Mouse (Mus musculus): ENCODE results near the gene Cyp24a1. TPM values are rescaled to one million over a fixed set of nuclear protein-coding genes. Genes with fewer than 3 reads are reported as not detected.

The Cyp24a1 gene
- polyA plus RNA-seq, 1 experiment from 2014 or later = not detected

GRCm38 (mm10) chr2:170520321-170520971, 23.5 kb upstream of the Cyp24a1 start:
- no peak for TF ChIP-seq EP300 (IDR thresholded peaks at IDR 0.05)
- peak; percentile 72 for TF ChIP-seq CTCF (IDR thresholded peaks at IDR 0.05)
- Histone ChIP-seq H3K4me3 (ENCODE audit: low read depth, low read length) (no peak overlapping the region), H3K27me3 (replicated peaks; ENCODE audit: insufficient read depth, low read length) (no peaks in the 10 kb centered on the region), H3K27ac (ENCODE audit: low read length) (no peak overlapping the region), H3K9me3 (ENCODE audit: low read length) (no peaks in the 10 kb centered on the region), H3K36me3 (ENCODE audit: insufficient read depth, low read length) (0 out of 2 replicates have a peak, but pooled peaks cover 5% of the 10 kb centered on the region), H3K4me2 (replicated peaks; ENCODE audit: low read depth, low read length) (no peak overlapping the region), H3K4me1 (ENCODE audit: insufficient read depth, low read depth, low read length) (no peaks in the 10 kb centered on the region), H3K9ac (replicated peaks; ENCODE audit: low read depth) (no peak overlapping the region)
- DNase-seq (ENCODE audit: low spot score) = peak; percentile 81
- 7% methylated on average over 7 of the region's 7 CpGs for WGBS
- ATAC-seq = peak; percentile 63

- ATAC-seq (no peak), DNase-seq (ENCODE audit: low spot score) (no peak)
- H3K27me3 ChIP-seq (replicated peaks; ENCODE audit: insufficient read depth, low read length) = no peaks in the 10 kb centered on the region
- no peaks in the 10 kb centered on the region for H3K9me3 ChIP-seq (ENCODE audit: low read length)
- H3K4me1 ChIP-seq (ENCODE audit: insufficient read depth, low read depth, low read length) = peaks cover 3% of the 10 kb centered on the region; the same call in 1 of the 2 replicates
- no peak overlapping the region for H3K9ac ChIP-seq (replicated peaks; ENCODE audit: low read depth)
- H3K4me3 ChIP-seq (ENCODE audit: low read depth, low read length) = no peak overlapping the region
- H3K36me3 ChIP-seq (ENCODE audit: insufficient read depth, low read length) = no peaks in the 10 kb centered on the region
- TF ChIP-seq CTCF (IDR thresholded peaks at IDR 0.05) (no peak), EP300 (IDR thresholded peaks at IDR 0.05) (no peak)
- no peak overlapping the region for H3K4me2 ChIP-seq (replicated peaks; ENCODE audit: low read depth, low read length)
- 90% methylated on average over 12 of the region's 12 CpGs for WGBS
- no peak overlapping the region for H3K27ac ChIP-seq (ENCODE audit: low read length)
Observed at GRCm38 (mm10) chr2:170513756-170514155, 16.8 kb upstream of the Cyp24a1 start.

GRCm38 (mm10) chr2:170511073-170511891, 14.3 kb upstream of the Cyp24a1 start:
- peak overlapping the region; percentile 98 for H3K4me3 ChIP-seq (ENCODE audit: low read depth, low read length)
- peak; percentile 91 for DNase-seq (ENCODE audit: low spot score)
- under 1% methylated on average over 45 of the region's 69 CpGs for WGBS

GRCm38 (mm10) chr2:170508821-170509220, 11.9 kb upstream of the Cyp24a1 start:
- TF ChIP-seq EP300 (IDR thresholded peaks at IDR 0.05) = no peak
- TF ChIP-seq CTCF (IDR thresholded peaks at IDR 0.05) = peak; percentile 88
- no peaks in the 10 kb centered on the region for H3K36me3 ChIP-seq (ENCODE audit: insufficient read depth, low read length)
- ATAC-seq = peak; percentile 20; the same call in 1 of the 2 replicates
- H3K27me3 ChIP-seq (replicated peaks; ENCODE audit: insufficient read depth, low read length) = peaks cover 3% of the 10 kb centered on the region; the same call in 1 of the 2 replicates
- peaks cover 3% of the 10 kb centered on the region; the same call in 1 of the 2 replicates for H3K4me1 ChIP-seq (ENCODE audit: insufficient read depth, low read depth, low read length)
- H3K9me3 ChIP-seq (ENCODE audit: low read length) = no peaks in the 10 kb centered on the region
- 1% methylated on average over 12 of the region's 12 CpGs for WGBS
- no peak overlapping the region for H3K27ac ChIP-seq (ENCODE audit: low read length)
- peak; percentile 93 for DNase-seq (ENCODE audit: low spot score)
- H3K9ac ChIP-seq (replicated peaks; ENCODE audit: low read depth) = no peak overlapping the region
- peak overlapping the region; percentile 21; the same call in 1 of the 2 replicates for H3K4me3 ChIP-seq (ENCODE audit: low read depth, low read length)
- peak overlapping the region; percentile 48 for H3K4me2 ChIP-seq (replicated peaks; ENCODE audit: low read depth, low read length)

More at GRCm38 (mm10) chr2:170511073-170511891, 14.3 kb upstream of the Cyp24a1 start:
- Histone ChIP-seq H3K4me1 (ENCODE audit: insufficient read depth, low read depth, low read length) (peaks cover 3% of the 10 kb centered on the region; the same call in 1 of the 2 replicates), H3K27ac (ENCODE audit: low read length) (peak overlapping the region; percentile 63), H3K4me2 (replicated peaks; ENCODE audit: low read depth, low read length) (peak overlapping the region; percentile 93), H3K9ac (replicated peaks; ENCODE audit: low read depth) (peak overlapping the region; percentile 79), H3K9me3 (ENCODE audit: low read length) (no peaks in the 10 kb centered on the region), H3K36me3 (ENCODE audit: insufficient read depth, low read length) (no peaks in the 10 kb centered on the region), H3K27me3 (replicated peaks; ENCODE audit: insufficient read depth, low read length) (no peaks in the 10 kb centered on the region)
- TF ChIP-seq EP300 (IDR thresholded peaks at IDR 0.05) = peak; percentile 72
- TF ChIP-seq CTCF (IDR thresholded peaks at IDR 0.05) = peak; percentile 97
- ATAC-seq = peak; percentile 83

GRCm38 (mm10) chr2:170507734-170508133, 10.8 kb upstream of the Cyp24a1 start:
- H3K27ac ChIP-seq (ENCODE audit: low read length) = no peak overlapping the region
- H3K27me3 ChIP-seq (replicated peaks; ENCODE audit: insufficient read depth, low read length) = peaks cover 3% of the 10 kb centered on the region; the same call in 1 of the 2 replicates
- H3K36me3 ChIP-seq (ENCODE audit: insufficient read depth, low read length) = no peaks in the 10 kb centered on the region
- DNase-seq (ENCODE audit: low spot score) = peak; percentile 89
- H3K9me3 ChIP-seq (ENCODE audit: low read length) = no peaks in the 10 kb centered on the region
- H3K9ac ChIP-seq (replicated peaks; ENCODE audit: low read depth) = no peak overlapping the region
- ATAC-seq = peak; percentile 43
- peaks cover 3% of the 10 kb centered on the region; the same call in 1 of the 2 replicates for H3K4me1 ChIP-seq (ENCODE audit: insufficient read depth, low read depth, low read length)
- H3K4me2 ChIP-seq (replicated peaks; ENCODE audit: low read depth, low read length) = no peak overlapping the region
- TF ChIP-seq CTCF (IDR thresholded peaks at IDR 0.05) = peak; percentile 90
- TF ChIP-seq EP300 (IDR thresholded peaks at IDR 0.05) = no peak
- WGBS = 3% methylated on average over 10 of the region's 10 CpGs
- no peak overlapping the region for H3K4me3 ChIP-seq (ENCODE audit: low read depth, low read length)

- Histone ChIP-seq H3K9me3 (ENCODE audit: low read length) (no peaks in the 10 kb centered on the region), H3K36me3 (ENCODE audit: insufficient read depth, low read length) (no peaks in the 10 kb centered on the region), H3K27ac (ENCODE audit: low read length) (no peak overlapping the region), H3K4me2 (replicated peaks; ENCODE audit: low read depth, low read length) (no peak overlapping the region), H3K9ac (replicated peaks; ENCODE audit: low read depth) (no peak overlapping the region), H3K27me3 (replicated peaks; ENCODE audit: insufficient read depth, low read length) (peaks cover 3% of the 10 kb centered on the region; the same call in 1 of the 2 replicates), H3K4me1 (ENCODE audit: insufficient read depth, low read depth, low read length) (no peaks in the 10 kb centered on the region), H3K4me3 (ENCODE audit: low read depth, low read length) (no peak overlapping the region)
- TF ChIP-seq CTCF (IDR thresholded peaks at IDR 0.05) (no peak), EP300 (IDR thresholded peaks at IDR 0.05) (no peak)
- 15% methylated on average over 4 of the region's 4 CpGs for WGBS
- DNase-seq (ENCODE audit: low spot score) = no peak
- no peak for ATAC-seq
Observed at GRCm38 (mm10) chr2:170503983-170504382, 7.0 kb upstream of the Cyp24a1 start.
